In the genomic region with DNA sequence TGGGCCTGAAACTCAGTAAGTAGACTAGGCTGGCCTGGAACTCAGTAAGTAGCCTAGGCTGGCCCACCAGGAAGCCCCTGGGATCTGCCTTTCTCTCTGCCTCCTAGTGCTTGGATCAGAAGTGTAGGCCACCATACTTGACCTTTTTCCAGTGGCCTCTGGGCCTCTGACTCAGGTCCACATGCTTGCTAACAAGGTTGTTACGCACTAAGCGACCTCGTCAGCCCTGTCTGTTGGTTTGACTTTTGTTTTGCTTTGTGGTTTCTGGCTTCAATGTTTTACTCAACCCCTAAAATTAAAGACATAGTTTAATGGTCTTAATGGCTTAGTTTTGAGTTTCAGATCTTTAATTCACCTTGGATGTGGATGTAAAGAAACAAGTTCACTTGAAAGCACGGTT, we compare ENCODE assay signal across 20 mouse cellular contexts. TPM values are rescaled to one million over a fixed set of nuclear protein-coding genes. Genes with fewer than 3 reads are reported as not detected.
DNase-seq lines count a peak whose midpoint lies in the region; ATAC-seq and TF ChIP-seq lines count a peak whose summit lies in the region.
"Had no signal": no experiment of that assay in that cellular context is flagged by ENCODE, and none has a peak within 500 bp of the region (broad histone marks: within the 10 kb centered on the region; RNA-seq: fewer than 3 reads in every experiment).

No protein-coding gene starts in this region.

- H3K79me2 ChIP-seq in heart, adult 2 months (replicated peaks; ENCODE audit: control insufficient read depth, insufficient read depth, low read length) = no peaks in the 10 kb centered on the region

- no peaks in the 10 kb centered on the region for H3K27me3 ChIP-seq in heart, adult 2 months (ENCODE audit: control insufficient read depth, insufficient read depth, low read length)
- H3K27me3 ChIP-seq: embryonic facial prominence, embryonic 13.5 days; forebrain, embryonic 12.5 days; hindbrain, embryonic 15.5 days had no signal

- H3K27ac ChIP-seq in heart, adult 2 months = no peak overlapping the region
- H3K27ac ChIP-seq: embryonic facial prominence, embryonic 13.5 days; forebrain, embryonic 12.5 days; heart, embryonic 13.5 days; hindbrain, embryonic 15.5 days had no signal

- ATAC-seq in frontal cortex, adult (ENCODE audit: low TSS enrichment) = no peak
- ATAC-seq: activated CD4-positive, CD25-positive, alpha-beta regulatory T cell, adult 4 months; forebrain, embryonic 16.5 days; intestine, postnatal 0 days had no signal

- TF ChIP-seq POLR2A in heart, adult 2 months (IDR thresholded peaks at IDR 0.05; ENCODE audit: insufficient read depth, low read depth, low read length) = no peak

- no peak overlapping the region for H3K9ac ChIP-seq in heart, adult 2 months (ENCODE audit: low read depth, low read length)
- H3K9ac ChIP-seq: embryonic facial prominence, embryonic 13.5 days; forebrain, embryonic 12.5 days; heart, embryonic 13.5 days; hindbrain, embryonic 15.5 days had no signal

- no peaks in the 10 kb centered on the region for H3K36me3 ChIP-seq in heart, adult 2 months (ENCODE audit: control insufficient read depth, insufficient read depth, low read length)
- H3K36me3 ChIP-seq: embryonic facial prominence, embryonic 13.5 days; forebrain, embryonic 12.5 days; heart, embryonic 13.5 days; hindbrain, embryonic 15.5 days had no signal

- intact Hi-C loops in left cerebral cortex, postnatal 36 days (cut with DNase I) = loop anchor here (10.0 kb wide), 1 partner anchor 356 kb away; a partner anchor contains a TSS
- intact Hi-C loops in heart, adult 2 months (cut with DNase I) = no loop called here

- WGBS in heart, adult 2 months = 92% methylated on average over 4 of the region's 4 CpGs

- H3K4me1 ChIP-seq in heart, adult 2 months (ENCODE audit: control insufficient read depth, insufficient read depth, low read length) = no peaks in the 10 kb centered on the region
- H3K4me1 ChIP-seq: embryonic facial prominence, embryonic 13.5 days; heart, embryonic 13.5 days; hindbrain, embryonic 15.5 days had no signal

- DNase-seq in adrenal gland, adult (ENCODE audit: inconsistent age in 2 of 2, low spot score in 1 of 2) = peak; percentile 43 to 86
- no peak for DNase-seq in adrenal gland, postnatal 4 days (ENCODE audit: low spot score in 2 of 2)
- peak; percentile 46 for DNase-seq in 416B (ENCODE audit: low read depth)
- peak; percentile 79 for DNase-seq in adrenal gland, adult 2 months
- peak; percentile 18 for DNase-seq in adrenal gland, postnatal 25 days
- no peak for DNase-seq in left cerebral cortex, postnatal 36 days (ENCODE audit: low spot score in 2 of 2)
- DNase-seq in heart, adult 2 months = no peak
- DNase-seq: cerebellum, adult 18-20 months; cerebellum, adult 9-11 months; cerebellum, postnatal 36 days; gastrocnemius, postnatal 25 days; heart, postnatal 36 days had no signal

- TF ChIP-seq CTCF in heart, adult 2 months (IDR thresholded peaks at IDR 0.05) = no peak

- no peak for TF ChIP-seq EP300 in heart, adult 2 months (IDR thresholded peaks at IDR 0.05; ENCODE audit: insufficient read depth, low read depth, low read length)

- no peak overlapping the region for H3K4me3 ChIP-seq in heart, adult 2 months
- H3K4me3 ChIP-seq: embryonic facial prominence, embryonic 13.5 days; forebrain, embryonic 12.5 days; heart, embryonic 13.5 days; hindbrain, embryonic 15.5 days had no signal

RNA-seq across cellular contexts. Expression of a gene that starts 5.2 kb away (rescaled TPM):
- total RNA-seq in adrenal gland, postnatal 4 days (2021) = 10 to 100 TPM; 10.9 to 13.4 TPM
- 10 to 100 TPM in 1 of 2 experiments, 1 to 10 TPM in 1; 4.6 to 13.8 TPM for total RNA-seq in adrenal gland, adult 2 months (2021)
- polyA plus RNA-seq in adrenal gland, adult 2 months (2012; rRNA removed) = 8.9 and 9.3 TPM in 2 replicates
- 6.9 and 9.2 TPM in 2 replicates for total RNA-seq in adrenal gland, postnatal 25 days (2021)
- 1 to 10 TPM; 1.2 TPM for total RNA-seq in left cerebral cortex, postnatal 36 days (2021)
- 1 to 10 TPM; 1.6 to 2.2 TPM for total RNA-seq in heart, adult 2 months (2021)
- 2.1 and 2.8 TPM in 2 replicates for polyA plus RNA-seq in heart, adult 2 months (2012; rRNA removed)

RNA-seq across cellular contexts. Expression of a gene that starts 25.2 kb away (rescaled TPM):
- 1 to 10 TPM; 1.7 to 2.1 TPM for total RNA-seq in adrenal gland, postnatal 4 days (2021)
- total RNA-seq in adrenal gland, adult 2 months (2021) = 1 to 10 TPM; 1.1 to 1.2 TPM
- 1.2 and 2.2 TPM in 2 replicates for polyA plus RNA-seq in adrenal gland, adult 2 months (2012; rRNA removed)
- 0.43 and 1.0 TPM in 2 replicates for total RNA-seq in adrenal gland, postnatal 25 days (2021)
- under 1 TPM; 0.39 to 0.59 TPM for total RNA-seq in left cerebral cortex, postnatal 36 days (2021)
- under 1 TPM; 0.75 to 0.84 TPM for total RNA-seq in heart, adult 2 months (2021)
- polyA plus RNA-seq in heart, adult 2 months (2012; rRNA removed) = 1.2 and 1.6 TPM in 2 replicates
- polyA plus RNA-seq: activated CD4-positive, CD25-positive, alpha-beta regulatory T cell, adult 4 months had no signal

Comparison
In these comparisons a context has a peak if more than half of its experiments do, and no peak if none do; other contexts are left out.
1. DNase-seq: peak in adrenal gland, adult (2 of 2), 416B (single experiment), adrenal gland, adult 2 months (single experiment) and adrenal gland, postnatal 25 days (single experiment); none in adrenal gland, postnatal 4 days (0 of 2), left cerebral cortex, postnatal 36 days (0 of 2) and heart, adult 2 months (0 of 2).